Mouse (Mus musculus) splenic B cell, adult 2 months (primary cell): ENCODE results near the gene Pard6b.

ENCODE experiments used
- DNase-seq: peaks from one replicate; pipeline ENCODE4 v3.0.0-alpha.2; 2011; ENCODE audit warnings: low read depth, low spot score
- H3K27me3 ChIP-seq: 2 replicates; pipeline ENCODE4 v1.6.1; 2012; ENCODE audit warnings: mild to moderate bottlenecking, low read length, moderate library complexity, mixed read lengths; ENCODE audit not compliant: control insufficient read depth, poor library complexity, insufficient read depth, severe bottlenecking
- H3K36me3 ChIP-seq: 2 replicates; pipeline ENCODE4 v1.6.1; 2012; ENCODE audit warnings: mild to moderate bottlenecking, low read length, moderate library complexity, mixed read lengths; ENCODE audit not compliant: control insufficient read depth, poor library complexity, insufficient read depth, severe bottlenecking

Pard6b gene

GRCm38 (mm10) chr2:168076840-168077576 lies 3.8 kb upstream of the Pard6b start:
- no peaks in the 10 kb centered on the region for H3K36me3 ChIP-seq
- no peak for DNase-seq
- H3K27me3 ChIP-seq, result no peaks in the 10 kb centered on the region

- Histone ChIP-seq H3K27me3 (peaks cover 2% of the 10 kb centered on the region), H3K36me3 (no peaks in the 10 kb centered on the region)
- no peak for DNase-seq
Measured at GRCm38 (mm10) chr2:168078107-168078830, 2.5 kb upstream of the Pard6b start.

GRCm38 (mm10) chr2:168081299-168081932 lies 612 bp downstream of the Pard6b start:
- Histone ChIP-seq H3K36me3 (no peaks in the 10 kb centered on the region), H3K27me3 (peaks cover 2% of the 10 kb centered on the region)
- DNase-seq, result peak; percentile 17

- Histone ChIP-seq H3K27me3 (peaks cover 2% of the 10 kb centered on the region), H3K36me3 (no peaks in the 10 kb centered on the region)
- peak; percentile 16 for DNase-seq
Measured at GRCm38 (mm10) chr2:168081933-168082306, 1.1 kb downstream of the Pard6b start.

GRCm38 (mm10) chr2:168083593-168083992 lies 2.8 kb downstream of the Pard6b start:
- DNase-seq, result peak; percentile 13
- H3K27me3 ChIP-seq, result peaks cover 2% of the 10 kb centered on the region
- H3K36me3 ChIP-seq, result no peaks in the 10 kb centered on the region

- peaks cover 2% of the 10 kb centered on the region for H3K27me3 ChIP-seq
- DNase-seq, result no peak
- H3K36me3 ChIP-seq, result no peaks in the 10 kb centered on the region
Measured at GRCm38 (mm10) chr2:168084228-168084627, 3.4 kb downstream of the Pard6b start.

- H3K36me3 ChIP-seq, result no peaks in the 10 kb centered on the region
- no peak for DNase-seq
- H3K27me3 ChIP-seq, result peaks cover 2% of the 10 kb centered on the region
Measured at GRCm38 (mm10) chr2:168085621-168086265, 4.9 kb downstream of the Pard6b start.

DNA sequence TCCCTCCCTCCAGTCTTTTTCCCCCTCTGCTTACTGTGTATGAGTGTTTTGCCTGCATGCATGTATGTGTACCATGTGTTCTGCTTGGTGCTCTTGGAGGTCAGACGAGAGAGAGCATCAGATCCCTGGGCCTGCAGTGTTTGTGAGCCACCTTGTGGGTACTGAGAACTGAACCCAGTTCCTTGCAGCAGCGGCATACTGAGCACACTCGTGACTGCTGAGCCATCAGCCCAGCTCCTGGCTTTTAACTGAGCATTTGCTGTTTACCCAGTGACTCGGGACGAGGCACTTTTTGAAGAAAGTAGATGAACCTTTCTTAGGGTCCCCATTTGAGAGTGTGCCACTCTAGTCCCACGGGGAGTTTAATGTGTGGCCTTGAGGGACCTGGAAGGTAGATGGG lies 5.5 kb downstream of the Pard6b start:
- Histone ChIP-seq H3K36me3 (no peaks in the 10 kb centered on the region), H3K27me3 (peaks cover 2% of the 10 kb centered on the region)
- no peak for DNase-seq

DNA sequence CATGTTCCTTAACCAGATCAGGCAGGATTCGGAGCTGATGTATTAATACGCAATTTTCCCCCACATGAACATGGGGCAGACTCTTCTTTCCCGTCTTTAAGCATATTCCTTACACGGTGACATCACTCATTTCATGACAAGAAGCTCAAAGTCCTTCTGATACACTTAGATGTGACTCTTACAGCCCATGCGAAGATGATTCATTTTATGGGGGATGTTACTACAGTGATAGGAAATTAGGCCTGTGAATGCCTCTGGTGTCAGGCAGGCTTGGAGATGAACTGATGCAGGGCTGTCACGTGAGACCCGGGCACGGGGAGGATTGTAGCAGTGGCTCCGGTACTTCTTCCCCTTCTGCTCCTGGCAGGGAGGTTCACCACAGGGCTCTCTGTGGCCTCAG lies 6.0 kb downstream of the Pard6b start:
- no peaks in the 10 kb centered on the region for H3K36me3 ChIP-seq
- no peak for DNase-seq
- H3K27me3 ChIP-seq, result peaks cover 2% of the 10 kb centered on the region

DNA sequence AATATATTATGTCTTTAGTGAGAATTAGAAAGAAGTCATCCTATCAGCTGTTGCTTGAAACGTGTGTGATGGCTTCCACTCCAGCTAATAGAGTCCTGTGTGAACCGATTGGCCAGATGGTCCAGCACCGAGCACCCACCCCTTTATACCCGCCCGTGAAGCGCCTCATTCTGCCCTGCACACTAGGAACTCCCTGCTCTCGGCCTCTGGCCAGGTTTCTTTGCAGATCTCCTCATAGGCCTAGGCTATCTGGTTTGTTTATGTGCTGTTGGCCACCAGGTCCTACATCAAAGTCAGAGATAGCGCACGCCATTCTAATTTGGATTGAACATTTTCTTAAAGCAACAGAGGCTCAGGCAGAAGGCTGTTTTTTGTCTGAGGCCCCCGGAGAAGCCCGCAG lies 10.8 kb downstream of the Pard6b start:
- Histone ChIP-seq H3K36me3 (no peaks in the 10 kb centered on the region), H3K27me3 (no peaks in the 10 kb centered on the region)
- no peak for DNase-seq

DNA sequence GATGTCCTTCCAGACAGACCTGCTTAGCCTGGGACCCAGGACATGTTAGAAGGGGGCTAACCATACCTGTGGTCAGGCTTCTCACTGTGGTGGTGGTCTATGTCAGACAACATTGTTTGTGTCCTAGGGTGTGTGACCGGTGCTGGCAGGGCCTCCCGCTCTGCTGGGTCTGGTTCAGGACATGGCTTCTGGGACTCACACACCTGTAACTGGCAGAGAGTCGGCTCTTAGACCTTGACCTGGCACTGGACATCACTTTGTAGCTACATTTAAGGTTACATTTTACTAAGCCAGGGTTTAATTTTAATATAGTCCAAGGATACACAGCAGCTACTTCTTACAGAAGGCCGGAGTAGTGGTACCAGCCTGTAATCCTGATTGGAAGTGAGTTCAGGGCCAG lies 12.3 kb downstream of the Pard6b start:
- Histone ChIP-seq H3K27me3 (no peaks in the 10 kb centered on the region), H3K36me3 (no peaks in the 10 kb centered on the region)
- no peak for DNase-seq

GRCm38 (mm10) chr2:168095077-168095476 lies 14.3 kb downstream of the Pard6b start:
- H3K27me3 ChIP-seq, result no peaks in the 10 kb centered on the region
- no peak for DNase-seq
- no peaks in the 10 kb centered on the region; the same call in 1 of the 2 replicates for H3K36me3 ChIP-seq

DNA sequence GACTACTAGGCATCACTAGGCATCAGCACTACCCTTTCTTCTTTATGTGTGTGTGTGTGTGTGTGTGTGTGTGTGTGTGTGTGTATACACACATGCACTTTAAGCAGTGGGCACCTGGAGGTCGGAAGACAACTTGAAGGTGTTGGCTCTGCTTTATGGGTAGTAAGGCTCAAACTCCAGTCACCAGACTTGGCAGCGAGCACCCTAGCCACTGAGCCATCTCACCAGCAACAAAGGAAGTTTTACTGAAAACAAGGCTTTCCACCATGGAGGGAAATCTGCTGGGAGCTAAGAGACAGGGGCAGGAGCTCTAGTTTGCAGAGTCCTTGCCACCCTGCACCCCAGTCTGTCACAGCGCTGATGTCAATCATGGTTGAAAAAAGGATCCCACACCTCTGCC lies 15.7 kb downstream of the Pard6b start:
- H3K27me3 ChIP-seq, result no peaks in the 10 kb centered on the region
- DNase-seq, result no peak
- H3K36me3 ChIP-seq, result no peaks in the 10 kb centered on the region; the same call in 1 of the 2 replicates

DNA sequence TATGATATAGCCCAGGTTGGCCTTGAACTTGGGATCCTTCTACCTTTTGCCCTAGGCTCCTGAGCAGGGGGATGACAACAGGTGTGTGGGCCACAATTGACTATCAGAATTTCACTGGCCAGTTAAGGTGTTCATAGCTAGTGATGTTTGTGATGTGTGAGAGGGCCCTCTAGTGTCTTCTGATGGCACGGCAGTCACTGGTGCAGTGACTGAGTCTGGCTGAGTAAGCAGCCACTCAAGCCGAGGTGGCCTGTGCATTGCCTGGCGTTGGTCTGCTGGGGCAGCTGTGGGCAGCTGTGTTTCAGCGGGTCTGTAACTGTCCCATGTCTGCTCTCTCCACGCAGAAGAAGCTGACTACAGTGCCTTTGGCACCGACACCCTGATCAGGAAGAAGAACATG lies 17.2 kb downstream of the Pard6b start:
- H3K27me3 ChIP-seq, result no peaks in the 10 kb centered on the region
- peak; percentile 63 for DNase-seq
- H3K36me3 ChIP-seq, result no peaks in the 10 kb centered on the region; the same call in 1 of the 2 replicates

DNA sequence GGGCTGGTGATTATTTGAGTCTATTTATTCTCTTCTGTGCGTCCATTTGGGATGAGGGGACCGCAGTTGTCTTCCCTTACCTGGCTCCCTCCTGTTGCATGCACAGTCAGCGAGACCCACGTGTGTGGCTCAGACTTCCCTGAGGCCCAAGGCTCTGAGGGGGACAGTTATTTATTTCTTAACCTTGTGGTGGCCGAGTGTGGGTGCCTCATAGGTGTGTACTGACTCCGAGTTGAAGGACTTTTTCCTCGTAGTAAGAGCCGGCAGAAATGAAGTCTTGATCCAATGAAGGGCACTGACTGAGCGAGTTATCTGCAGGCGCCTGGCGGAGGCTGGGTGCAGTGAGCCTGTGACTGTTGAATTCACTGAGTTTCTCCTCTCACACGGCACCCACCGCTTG lies 19.2 kb downstream of the Pard6b start:
- DNase-seq, result no peak
- no peaks in the 10 kb centered on the region for H3K27me3 ChIP-seq
- H3K36me3 ChIP-seq, result no peaks in the 10 kb centered on the region; the same call in 1 of the 2 replicates
